Mouse (Mus musculus): ENCODE measurements around the gene Bcar1. TPM values are rescaled to one million over a fixed set of nuclear protein-coding genes. Genes with fewer than 3 reads are reported as not detected.

Gene Bcar1
- polyA plus RNA-seq, 1 experiment from 2014 or later, result 22.6 TPM

DNA sequence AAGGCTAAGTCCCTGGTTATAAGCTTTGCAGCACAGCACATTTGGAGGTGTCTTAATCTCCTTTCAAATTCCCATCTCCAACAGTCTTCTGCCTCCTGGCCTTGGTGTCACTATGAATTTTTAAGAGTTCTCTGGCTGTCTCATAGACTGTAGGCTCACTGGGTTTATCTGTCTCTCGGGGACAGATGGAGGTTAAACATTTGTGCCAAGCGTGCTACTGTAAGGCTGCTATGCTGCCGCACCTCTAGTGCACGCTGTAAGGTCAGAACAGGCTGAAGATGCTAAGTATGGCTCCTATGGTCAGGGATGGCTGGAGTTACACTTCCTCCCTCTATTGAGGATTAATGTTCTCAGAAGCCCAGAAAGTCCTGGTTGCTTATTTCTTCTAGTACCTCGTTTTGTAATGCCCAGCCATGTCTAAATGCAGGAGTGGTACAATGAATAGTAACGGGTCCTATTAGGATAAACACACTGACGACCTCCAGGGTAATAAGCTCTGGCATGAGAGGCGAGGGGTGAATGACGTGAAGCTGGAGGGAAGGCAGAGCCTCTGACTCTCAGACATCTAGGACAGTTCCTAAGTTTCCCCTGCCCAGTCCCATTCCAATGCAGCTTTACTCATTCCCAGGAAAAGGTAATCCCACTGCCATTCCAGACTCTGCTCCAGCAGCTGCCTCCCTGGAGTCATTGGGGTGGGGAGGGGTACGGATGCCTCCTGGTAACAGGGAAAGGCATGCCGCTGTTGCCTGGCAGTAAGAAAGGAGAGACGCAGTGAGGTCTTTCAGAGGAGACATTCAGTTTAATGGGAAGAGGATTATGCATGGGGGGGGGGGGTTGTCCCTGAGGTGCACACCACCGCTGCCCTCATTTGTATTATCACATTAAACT lies 43.3 kb upstream of the Bcar1 start:
- WGBS, result 64% methylated on average over 13 of the region's 13 CpGs
- no peak for DNase-seq (ENCODE audit: low spot score)
- no peak overlapping the region for H3K9ac ChIP-seq (ENCODE audit: low read length)
- H3K4me2 ChIP-seq (replicated peaks; ENCODE audit: low read depth), result 0 out of 2 replicates have a peak overlapping the region, but pooled peaks have one; percentile 11
- H3K27ac ChIP-seq (replicated peaks), result no peak overlapping the region
- H3K27me3 ChIP-seq (ENCODE audit: control insufficient read depth, insufficient read depth, low read length), result no peaks in the 10 kb centered on the region
- H3K9me3 ChIP-seq (ENCODE audit: control insufficient read depth, low read length), result no peaks in the 10 kb centered on the region
- TF ChIP-seq CTCF (IDR thresholded peaks at IDR 0.05; ENCODE audit: low read depth) (no peak), EP300 (optimal IDR thresholded peaks at IDR 0.05) (no peak)
- 0 out of 2 replicates have a peak, but pooled peaks cover 2% of the 10 kb centered on the region for H3K4me1 ChIP-seq (replicated peaks; ENCODE audit: control insufficient read depth, insufficient read depth)
- H3K4me3 ChIP-seq (ENCODE audit: low read depth, low read length), result no peak overlapping the region
- no peaks in the 10 kb centered on the region for H3K36me3 ChIP-seq (ENCODE audit: control insufficient read depth, insufficient read depth, low read length)
- ATAC-seq (ENCODE audit: low FRiP score, low TSS enrichment), result no peak

- H3K9ac ChIP-seq (ENCODE audit: low read length), result no peak overlapping the region
- no peaks in the 10 kb centered on the region for H3K36me3 ChIP-seq (ENCODE audit: control insufficient read depth, insufficient read depth, low read length)
- DNase-seq (ENCODE audit: low spot score) (no peak), ATAC-seq (ENCODE audit: low FRiP score, low TSS enrichment) (no peak)
- H3K4me2 ChIP-seq (replicated peaks; ENCODE audit: low read depth), result no peak overlapping the region
- WGBS, result 91% methylated on average over 2 of the region's 2 CpGs
- no peak overlapping the region for H3K4me3 ChIP-seq (ENCODE audit: low read depth, low read length)
- 0 out of 2 replicates have a peak, but pooled peaks cover 2% of the 10 kb centered on the region for H3K4me1 ChIP-seq (replicated peaks; ENCODE audit: control insufficient read depth, insufficient read depth)
- no peak overlapping the region for H3K27ac ChIP-seq (replicated peaks)
- no peaks in the 10 kb centered on the region for H3K27me3 ChIP-seq (ENCODE audit: control insufficient read depth, insufficient read depth, low read length)
- TF ChIP-seq EP300 (optimal IDR thresholded peaks at IDR 0.05) (no peak), CTCF (IDR thresholded peaks at IDR 0.05; ENCODE audit: low read depth) (no peak)
- H3K9me3 ChIP-seq (ENCODE audit: control insufficient read depth, low read length), result no peaks in the 10 kb centered on the region
Measured at GRCm38 (mm10) chr8:111786116-111786515, 42.5 kb upstream of the Bcar1 start.

GRCm38 (mm10) chr8:111782671-111783394 lies 39.2 kb upstream of the Bcar1 start:
- 81% methylated on average over 9 of the region's 9 CpGs for WGBS
- no peak for DNase-seq (ENCODE audit: low spot score)
- 0 out of 2 replicates have a peak, but pooled peaks cover 2% of the 10 kb centered on the region for H3K4me1 ChIP-seq (replicated peaks; ENCODE audit: control insufficient read depth, insufficient read depth)
- H3K4me2 ChIP-seq (replicated peaks; ENCODE audit: low read depth), result no peak overlapping the region
- no peaks in the 10 kb centered on the region for H3K9me3 ChIP-seq (ENCODE audit: control insufficient read depth, low read length)
- TF ChIP-seq CTCF (IDR thresholded peaks at IDR 0.05; ENCODE audit: low read depth), result peak; percentile 35; the same call in 1 of the 2 replicates
- TF ChIP-seq EP300 (optimal IDR thresholded peaks at IDR 0.05), result no peak
- H3K4me3 ChIP-seq (ENCODE audit: low read depth, low read length), result no peak overlapping the region
- H3K36me3 ChIP-seq (ENCODE audit: control insufficient read depth, insufficient read depth, low read length), result no peaks in the 10 kb centered on the region
- no peak for ATAC-seq (ENCODE audit: low FRiP score, low TSS enrichment)
- H3K27me3 ChIP-seq (ENCODE audit: control insufficient read depth, insufficient read depth, low read length), result no peaks in the 10 kb centered on the region
- H3K9ac ChIP-seq (ENCODE audit: low read length), result no peak overlapping the region
- no peak overlapping the region for H3K27ac ChIP-seq (replicated peaks)

GRCm38 (mm10) chr8:111782161-111782560 lies 38.6 kb upstream of the Bcar1 start:
- Histone ChIP-seq H3K9ac (ENCODE audit: low read length) (no peak overlapping the region), H3K36me3 (ENCODE audit: control insufficient read depth, insufficient read depth, low read length) (no peaks in the 10 kb centered on the region), H3K4me2 (replicated peaks; ENCODE audit: low read depth) (no peak overlapping the region), H3K27ac (replicated peaks) (no peak overlapping the region), H3K27me3 (ENCODE audit: control insufficient read depth, insufficient read depth, low read length) (no peaks in the 10 kb centered on the region), H3K4me3 (ENCODE audit: low read depth, low read length) (no peak overlapping the region), H3K4me1 (replicated peaks; ENCODE audit: control insufficient read depth, insufficient read depth) (no peaks in the 10 kb centered on the region), H3K9me3 (ENCODE audit: control insufficient read depth, low read length) (no peaks in the 10 kb centered on the region)
- no peak for DNase-seq (ENCODE audit: low spot score)
- 52% methylated on average over 2 of the region's 2 CpGs for WGBS
- peak; percentile 42; the same call in 1 of the 2 replicates for ATAC-seq (ENCODE audit: low FRiP score, low TSS enrichment)
- TF ChIP-seq EP300 (optimal IDR thresholded peaks at IDR 0.05) (peak; percentile 31), CTCF (IDR thresholded peaks at IDR 0.05; ENCODE audit: low read depth) (no peak)

DNA sequence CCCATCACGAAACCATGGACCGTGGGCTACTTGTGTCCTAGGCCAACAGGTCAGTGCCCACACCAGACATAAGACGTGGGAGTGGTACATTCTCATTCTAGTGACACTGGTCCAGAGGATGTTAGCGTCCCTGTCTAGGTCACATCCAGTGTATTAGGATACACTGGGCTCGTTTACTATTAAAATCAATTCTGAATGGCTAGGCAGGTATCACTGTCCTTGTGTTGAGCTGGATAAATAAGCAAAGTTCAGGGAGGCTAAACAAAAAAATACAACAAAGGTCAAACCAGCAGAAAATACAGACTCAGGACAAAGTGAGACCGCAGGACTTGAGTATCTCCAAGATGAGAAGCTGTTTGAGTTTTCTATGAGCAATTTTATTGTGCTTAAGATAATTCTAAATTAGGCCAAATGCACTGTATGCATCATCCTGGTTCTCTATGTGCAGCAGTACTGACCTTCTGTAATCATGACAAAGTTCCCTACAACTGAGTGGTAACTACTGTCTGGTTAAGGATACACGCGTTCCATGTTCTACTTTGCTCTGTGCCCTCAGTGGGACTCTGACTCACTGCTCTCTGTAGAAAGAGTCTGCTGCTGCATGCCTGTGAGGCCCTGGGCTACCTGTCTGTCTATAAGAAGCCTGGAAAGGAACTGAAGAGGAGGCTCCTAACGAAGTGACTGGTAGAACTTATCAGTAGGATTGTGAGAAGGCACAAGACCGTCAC lies 37.3 kb upstream of the Bcar1 start:
- 88% methylated on average over 10 of the region's 10 CpGs for WGBS
- no peak overlapping the region for H3K4me3 ChIP-seq (ENCODE audit: low read depth, low read length)
- H3K27me3 ChIP-seq (ENCODE audit: control insufficient read depth, insufficient read depth, low read length), result no peaks in the 10 kb centered on the region
- no peak overlapping the region for H3K27ac ChIP-seq (replicated peaks)
- H3K36me3 ChIP-seq (ENCODE audit: control insufficient read depth, insufficient read depth, low read length), result no peaks in the 10 kb centered on the region
- no peak for ATAC-seq (ENCODE audit: low FRiP score, low TSS enrichment)
- no peaks in the 10 kb centered on the region for H3K4me1 ChIP-seq (replicated peaks; ENCODE audit: control insufficient read depth, insufficient read depth)
- no peak overlapping the region for H3K9ac ChIP-seq (ENCODE audit: low read length)
- DNase-seq (ENCODE audit: low spot score), result no peak
- TF ChIP-seq CTCF (IDR thresholded peaks at IDR 0.05; ENCODE audit: low read depth) (no peak), EP300 (optimal IDR thresholded peaks at IDR 0.05) (no peak)
- H3K4me2 ChIP-seq (replicated peaks; ENCODE audit: low read depth), result no peak overlapping the region
- H3K9me3 ChIP-seq (ENCODE audit: control insufficient read depth, low read length), result no peaks in the 10 kb centered on the region

All from stomach, postnatal 0 days (tissue).